Mouse (Mus musculus) gastrocnemius, adult 18-20 months (tissue): ENCODE results near the gene Cul4a. TPM values are rescaled to one million over a fixed set of nuclear protein-coding genes. Genes with fewer than 3 reads are reported as not detected.
A peak's percentile ranks its signal among the peaks of the same experiment; 100 is the strongest.
"Not testable (repeated sequence)": the region's sequence is repeated elsewhere in the genome, so short reads cannot be mapped to it uniquely, and the experiment has no call there.

Experiments
- DNase-seq: peaks from one replicate; pipeline ENCODE4 v3.0.0; 2021; ENCODE audit warnings: low spot score
- long read RNA-seq, 2 experiments: library from polyadenylated mRNA; stranded (forward); transcript quantifications; one replicate each; pipeline ENCODE4 v2.0.0; 2021
- total RNA-seq, 2 experiments: library from RNA; stranded (reverse); gene quantifications; 2 replicates each; pipeline ENCODE4 v1.2.3; 2021

Cul4a gene
- total RNA-seq: 10 to 100 TPM; 67.0 to 69.3 TPM
- long read RNA-seq, experiment 1, transcript Cul4a-201 (20 exons, 3,728 nt): major isoform, 242 of 281 reads
- long read RNA-seq, experiment 1, partial matches to known transcripts: 15 of 281 reads
- long read RNA-seq, experiment 1, other reads (novel, unspliced or antisense): 24 of 281 reads
- long read RNA-seq, experiment 2, transcript Cul4a-201 (20 exons, 3,728 nt): major isoform, 181 of 211 reads
- long read RNA-seq, experiment 2, partial matches to known transcripts: 12 of 211 reads
- long read RNA-seq, experiment 2, other reads (novel, unspliced or antisense): 18 of 211 reads

DNA sequence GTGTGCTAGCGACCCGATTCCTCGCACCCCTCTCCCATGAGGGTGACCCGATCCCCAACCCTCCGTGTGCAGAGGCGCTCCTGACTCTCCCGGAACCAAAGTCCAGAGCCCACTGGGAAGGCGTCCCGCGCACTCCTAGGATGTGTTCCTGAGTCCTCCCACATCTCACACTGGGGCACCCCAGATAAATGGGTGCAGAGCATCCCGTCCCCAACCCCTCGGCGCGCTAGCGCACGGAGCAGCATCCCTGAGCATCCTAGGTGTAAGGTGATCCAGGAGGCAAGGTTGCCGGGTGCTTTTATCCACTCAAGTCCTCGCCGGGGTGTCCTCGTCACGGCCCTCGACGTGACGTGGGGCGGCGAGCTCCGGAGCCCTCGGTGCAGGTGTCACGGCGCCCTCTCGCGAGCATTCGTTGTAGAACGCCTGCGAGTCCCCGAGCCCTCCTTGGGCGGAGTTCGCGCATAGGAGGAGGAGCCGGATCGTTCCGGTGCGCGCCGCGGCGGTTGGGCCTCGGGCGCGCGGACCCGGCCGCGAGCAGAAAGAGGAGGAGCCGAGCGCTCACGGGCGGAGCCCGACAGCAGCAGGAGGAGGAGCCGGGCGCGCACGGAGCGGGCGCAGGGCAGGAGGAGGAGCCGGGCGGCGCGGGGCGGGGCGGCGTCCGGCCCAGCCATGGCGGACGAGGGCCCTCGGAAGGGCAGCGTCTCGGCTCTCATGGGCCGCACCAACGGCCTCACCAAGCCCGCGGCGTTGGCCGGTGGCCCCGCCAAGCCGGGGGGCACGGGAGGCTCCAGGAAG is at the start of gene Cul4a, which contains the start of gene Pcid2:
Gene Cul4a (plus strand): TSS at position 535 of the 795 bp plus-strand sequence.
Gene Pcid2 (minus strand): TSS at position 373 of the 795 bp plus-strand sequence.
- peak; percentile 96 for DNase-seq

GRCm38 (mm10) chr8:13057351-13057750 is 48.1 kb upstream of the Cul4a start:
- no peak for DNase-seq

- DNase-seq: no peak
Measured at GRCm38 (mm10) chr8:13060441-13061150, 44.8 kb upstream of the Cul4a start, which contains the start of gene Proz. Gene Proz, plus strand, starts transcription at chr8:13060914.

- DNase-seq: no peak
Measured at GRCm38 (mm10) chr8:13063112-13063511, 42.3 kb upstream of the Cul4a start.

DNA sequence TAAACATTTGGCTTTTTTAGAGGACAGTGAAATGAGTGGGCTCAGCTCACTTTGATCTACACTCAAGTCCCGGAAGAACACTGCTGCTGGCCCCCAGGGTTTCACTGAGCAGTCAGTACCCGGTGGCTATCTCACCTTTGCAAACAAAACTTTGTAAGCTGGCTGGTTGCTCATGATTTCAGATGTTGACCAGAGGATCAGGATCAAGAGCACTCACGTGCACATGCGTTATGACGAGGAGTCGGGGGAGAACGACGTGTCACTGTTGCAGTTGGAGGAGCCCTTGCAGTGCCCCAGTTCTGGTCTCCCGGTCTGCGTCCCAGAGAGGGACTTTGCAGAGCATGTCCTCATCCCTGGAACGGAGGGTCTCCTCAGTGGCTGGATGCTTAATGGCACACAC is 32.2 kb upstream of the Cul4a start:
- no peak for DNase-seq

- no peak for DNase-seq
Measured at GRCm38 (mm10) chr8:13075044-13075443, 30.4 kb upstream of the Cul4a start.

DNA sequence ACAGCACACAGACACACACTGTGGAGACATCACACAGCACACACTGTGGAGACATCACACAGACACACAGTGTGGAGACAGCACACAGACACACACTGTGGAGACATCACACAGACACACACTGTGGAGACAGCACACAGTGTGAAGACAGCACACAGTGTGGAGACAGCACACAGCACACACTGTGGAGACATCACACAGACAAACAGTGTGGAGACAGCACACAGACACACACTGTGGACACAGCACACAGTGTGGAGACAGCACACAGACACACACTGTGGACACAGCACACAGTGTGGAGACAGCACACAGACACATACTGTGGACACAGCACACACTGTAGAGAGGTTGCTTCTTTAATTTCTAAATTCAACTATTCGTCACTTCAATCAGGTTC is 29.8 kb upstream of the Cul4a start:
- DNase-seq: not testable (repeated sequence)

- DNase-seq: no peak
Measured at GRCm38 (mm10) chr8:13077542-13077941, 27.9 kb upstream of the Cul4a start.

GRCm38 (mm10) chr8:13104691-13105086 is 732 bp upstream of the Cul4a start:
- peak; percentile 93 for DNase-seq

DNA sequence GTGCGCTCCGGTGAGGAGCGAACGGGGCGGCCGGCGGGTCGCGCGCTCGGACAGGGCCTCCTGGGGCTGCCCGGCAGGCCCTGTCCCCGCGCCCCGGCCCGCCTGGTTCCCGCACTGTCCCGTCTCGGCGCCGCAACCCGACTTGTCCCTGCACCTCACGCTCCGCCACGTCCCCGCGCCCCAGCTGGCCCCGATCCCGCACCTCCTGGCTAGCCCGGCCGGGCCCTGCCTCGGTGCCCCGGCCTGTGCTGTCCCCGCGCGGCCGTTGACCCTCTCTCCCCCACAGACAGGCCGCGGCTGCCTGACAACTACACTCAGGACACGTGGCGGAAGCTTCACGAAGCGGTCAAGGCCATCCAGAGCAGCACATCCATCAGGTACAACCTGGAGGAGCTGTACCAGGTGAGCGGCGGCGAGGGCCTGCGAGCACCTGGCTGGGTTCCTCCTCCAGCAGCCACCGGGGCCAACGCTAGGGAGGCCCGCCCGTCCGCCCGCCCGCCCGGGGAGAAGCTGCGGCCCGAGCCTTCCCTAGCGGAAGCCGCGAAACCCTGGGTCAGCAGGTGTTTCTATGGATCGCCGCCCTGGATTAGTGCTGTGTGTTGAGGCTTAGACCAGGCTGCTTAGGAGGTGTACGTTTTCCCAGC is 609 bp downstream of the Cul4a start:
- DNase-seq: peak; percentile 24

- DNase-seq: no peak
Measured at GRCm38 (mm10) chr8:13107990-13108638, 2.7 kb downstream of the Cul4a start.

GRCm38 (mm10) chr8:13108967-13109366 is 3.5 kb downstream of the Cul4a start:
- DNase-seq: no peak

GRCm38 (mm10) chr8:13109416-13109960 is 4.1 kb downstream of the Cul4a start:
- DNase-seq: no peak

GRCm38 (mm10) chr8:13111917-13112316 is 6.5 kb downstream of the Cul4a start:
- no peak for DNase-seq

- DNase-seq: no peak
Measured at GRCm38 (mm10) chr8:13113232-13113631, 7.8 kb downstream of the Cul4a start.

- no peak for DNase-seq
Measured at GRCm38 (mm10) chr8:13117096-13117495, 11.7 kb downstream of the Cul4a start.

DNA sequence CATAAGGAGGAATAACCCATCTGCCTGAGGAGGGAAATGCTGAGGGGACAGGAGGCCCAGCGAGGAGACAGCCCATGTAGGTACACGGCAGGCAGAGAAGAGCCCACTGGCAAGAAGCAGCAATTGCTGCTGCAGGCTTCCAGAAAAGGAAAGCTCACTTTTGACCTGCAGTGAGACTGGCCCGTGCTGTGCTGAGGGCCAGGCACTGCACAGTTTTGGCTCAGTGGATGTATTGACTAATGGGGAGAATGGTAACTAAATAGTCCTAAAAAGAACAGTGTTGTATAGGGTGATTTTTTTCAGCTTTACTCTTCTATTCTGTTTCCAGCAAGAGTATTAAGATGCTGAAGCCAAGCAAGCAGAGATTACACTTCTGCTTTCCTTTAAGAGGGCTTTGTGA is 13.1 kb downstream of the Cul4a start:
- no peak for DNase-seq

DNA sequence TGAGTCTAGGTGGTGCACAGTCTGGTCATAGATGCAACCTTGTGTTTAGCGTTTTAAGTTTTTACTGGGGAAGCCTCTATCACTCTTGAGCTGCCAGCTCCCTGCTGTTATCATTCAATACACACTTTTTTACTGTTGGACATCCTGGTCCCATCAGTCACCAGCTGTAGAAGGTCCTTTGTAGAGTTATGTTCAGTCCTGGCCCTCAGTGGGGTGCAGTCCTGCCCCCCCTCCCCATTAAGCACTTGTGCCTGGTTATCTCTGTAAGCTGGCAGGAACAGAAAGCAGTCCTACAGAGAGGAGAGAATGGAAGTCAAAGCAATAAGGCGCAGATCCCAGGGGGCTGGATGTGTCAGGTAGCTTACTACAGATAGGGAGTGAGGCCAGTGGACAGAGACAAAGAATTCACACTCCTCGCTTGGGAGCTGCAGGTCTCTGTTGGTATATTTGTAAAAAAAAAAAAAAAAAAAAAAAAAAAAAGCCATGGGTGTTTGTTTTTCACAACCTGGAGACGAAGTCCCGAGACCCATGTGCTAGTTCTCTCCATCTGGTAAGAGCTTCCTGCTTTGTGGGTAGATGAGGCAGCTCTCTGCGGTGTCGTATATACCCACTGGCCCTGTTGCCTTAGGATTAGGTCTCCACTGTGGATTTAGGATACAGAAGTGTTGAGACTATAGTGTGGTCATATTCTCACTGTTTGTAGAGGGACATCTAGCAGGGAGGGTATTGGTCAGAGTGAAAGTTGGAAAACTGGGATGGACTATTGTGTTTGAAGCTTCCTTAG is 15.7 kb downstream of the Cul4a start:
- no peak for DNase-seq

- no peak for DNase-seq
Measured at GRCm38 (mm10) chr8:13122887-13123421, 17.5 kb downstream of the Cul4a start.

DNA sequence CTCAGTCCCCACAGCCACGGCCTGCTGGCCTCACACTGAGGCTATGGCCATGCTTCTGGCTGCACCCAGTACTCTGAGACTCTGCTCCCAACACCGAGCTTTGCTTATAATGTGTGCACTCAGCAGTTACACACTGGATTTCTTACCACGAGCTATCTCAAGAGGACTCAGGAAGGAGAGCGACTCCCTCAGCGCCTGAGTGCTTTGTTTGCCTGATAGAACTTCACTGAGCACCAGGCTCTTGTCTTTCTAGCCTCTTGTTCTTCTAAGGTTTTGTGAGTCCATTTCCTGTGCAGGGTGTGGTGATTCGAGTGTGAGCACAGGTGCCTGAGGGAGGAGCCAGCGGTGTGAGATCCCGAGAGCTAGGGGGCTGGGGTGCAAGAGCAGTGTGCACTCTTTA is 19.5 kb downstream of the Cul4a start:
- DNase-seq: no peak
